ENCODE assay signal across 20 mouse cellular contexts in the genomic region with DNA sequence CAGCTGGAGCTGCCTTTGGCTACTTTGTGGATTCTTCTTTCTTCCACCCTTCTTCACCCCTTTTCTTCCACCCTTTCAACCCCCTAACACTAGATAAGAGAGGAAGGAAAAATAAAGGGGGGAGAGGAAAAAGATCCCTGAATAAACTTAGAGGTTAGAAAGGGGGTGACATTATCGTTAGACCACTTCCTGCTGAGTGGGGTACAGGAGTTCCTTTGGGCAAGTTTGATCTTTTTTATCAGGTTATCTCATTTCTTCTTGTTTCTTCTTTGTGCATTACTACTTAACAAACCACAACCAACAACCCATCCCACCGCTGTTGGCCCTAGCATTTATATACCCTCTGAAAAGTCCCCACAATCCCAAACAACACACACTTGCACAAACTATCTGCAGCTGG. TPM values are rescaled to one million over a fixed set of nuclear protein-coding genes. Genes with fewer than 3 reads are reported as not detected.
DNase-seq lines count a peak whose midpoint lies in the region; ATAC-seq and TF ChIP-seq lines count a peak whose summit lies in the region.
"Had no signal": no experiment of that assay in that cellular context is flagged by ENCODE, and none has a peak within 500 bp of the region (broad histone marks: within the 10 kb centered on the region; RNA-seq: fewer than 3 reads in every experiment).

No protein-coding gene starts in this region.

- DNase-seq in 416B (ENCODE audit: low read depth) (peak; percentile 83), MEL (ENCODE audit: low read depth, low spot score) (peak; percentile 47)
- no peak for DNase-seq in kidney, adult 8-10 months
- DNase-seq: adrenal gland, adult 2 months; adrenal gland, postnatal 10 days; adrenal gland, postnatal 25 days; B cell, adult 2 months; cerebellum, adult 11 months; cerebellum, adult 18-20 months; cerebellum, adult 8-10 months; cerebellum, adult 9-11 months; cerebellum, postnatal 14 days had no signal

- H3K9ac ChIP-seq in MEL (ENCODE audit: control insufficient read depth, low read depth, low read length, poor library complexity, severe bottlenecking), result no peak overlapping the region
- H3K9ac ChIP-seq in intestine, embryonic 16.5 days (ENCODE audit: low read depth, low read length), result no peak overlapping the region
- no peak overlapping the region for H3K9ac ChIP-seq in kidney, embryonic 14.5 days (ENCODE audit: low read depth, low read length)
- H3K9ac ChIP-seq: embryonic facial prominence, embryonic 12.5 days; forebrain, embryonic 13.5 days had no signal

- H3K4me1 ChIP-seq in MEL (ENCODE audit: control insufficient read depth in 1 of 2, insufficient read depth in 2 of 2, low read length in 2 of 2), result peaks cover 9 to 22% of the 10 kb centered on the region in 2 experiments
- H3K4me1 ChIP-seq in intestine, embryonic 16.5 days (ENCODE audit: control insufficient read depth, insufficient read depth, low read length), result 0 out of 2 replicates have a peak, but pooled peaks cover 3% of the 10 kb centered on the region
- no peaks in the 10 kb centered on the region for H3K4me1 ChIP-seq in kidney, embryonic 14.5 days (ENCODE audit: control insufficient read depth, insufficient read depth, low read length)
- H3K4me1 ChIP-seq: embryonic facial prominence, embryonic 12.5 days had no signal

- H3K79me2 ChIP-seq in MEL (ENCODE audit: control insufficient read depth, insufficient read depth, low read length, poor library complexity), result no peaks in the 10 kb centered on the region

- no peak for TF ChIP-seq RAD21 in MEL (IDR thresholded peaks at IDR 0.05; ENCODE audit: low read depth, low read length)

- H3K9me3 ChIP-seq in MEL (replicated peaks; ENCODE audit: insufficient read depth, low read length), result no peaks in the 10 kb centered on the region
- H3K9me3 ChIP-seq in intestine, embryonic 16.5 days (ENCODE audit: control insufficient read depth, low read length), result no peaks in the 10 kb centered on the region
- H3K9me3 ChIP-seq in kidney, embryonic 14.5 days (ENCODE audit: control insufficient read depth, low read length), result no peaks in the 10 kb centered on the region
- H3K9me3 ChIP-seq: embryonic facial prominence, embryonic 10.5 days; embryonic facial prominence, embryonic 12.5 days; forebrain, embryonic 13.5 days had no signal

- TF ChIP-seq EP300 in MEL (IDR thresholded peaks at IDR 0.05; ENCODE audit: low read depth in 1 of 2, low read length in 2 of 2), result peak; percentile 90

- no peaks in the 10 kb centered on the region for H3K27me3 ChIP-seq in MEL (ENCODE audit: control insufficient read depth in 1 of 2, insufficient read depth in 2 of 2, low read length in 2 of 2)
- no peaks in the 10 kb centered on the region for H3K27me3 ChIP-seq in intestine, embryonic 16.5 days (replicated peaks; ENCODE audit: control insufficient read depth, insufficient read depth, low read length)
- H3K27me3 ChIP-seq in kidney, embryonic 14.5 days (ENCODE audit: control insufficient read depth, insufficient read depth, low read length), result no peaks in the 10 kb centered on the region
- H3K27me3 ChIP-seq: embryonic facial prominence, embryonic 12.5 days; forebrain, embryonic 13.5 days had no signal

- peak overlapping the region; percentile 65 for H3K27ac ChIP-seq in MEL (ENCODE audit: control insufficient read depth, low read depth, low read length)
- H3K27ac ChIP-seq in intestine, embryonic 16.5 days (ENCODE audit: low read length), result no peak overlapping the region
- no peak overlapping the region for H3K27ac ChIP-seq in kidney, embryonic 14.5 days (ENCODE audit: low read depth, low read length)
- H3K27ac ChIP-seq: embryonic facial prominence, embryonic 10.5 days; embryonic facial prominence, embryonic 12.5 days; forebrain, embryonic 13.5 days had no signal

- no peak for TF ChIP-seq CTCF in MEL (IDR thresholded peaks at IDR 0.05 in 2 of 3, conservative IDR thresholded peaks at IDR 0.05 in 1 of 3; ENCODE audit: control insufficient read depth in 1 of 3, insufficient read depth in 1 of 3, low read depth in 2 of 3, low read length in 3 of 3, poor library complexity in 1 of 3, severe bottlenecking in 1 of 3)

- peak; percentile 20 for ATAC-seq in CD4-positive, CD25-positive, alpha-beta regulatory T cell, adult 4 months
- ATAC-seq in megakaryocyte progenitor cell, adult 5-6 weeks (replicated peaks; ENCODE audit: poor library complexity), result 0 out of 2 replicates have a peak, but pooled peaks have one; percentile 14
- ATAC-seq in intestine, embryonic 16.5 days, result no peak
- no peak for ATAC-seq in kidney, embryonic 14.5 days (ENCODE audit: low FRiP score, low TSS enrichment)
- ATAC-seq: forebrain, embryonic 13.5 days; forebrain, embryonic 16.5 days had no signal

- no peak for TF ChIP-seq POLR2A in MEL (IDR thresholded peaks at IDR 0.05; ENCODE audit: control insufficient read depth in 1 of 2, insufficient read depth in 1 of 2, low read depth in 1 of 2, low read length in 2 of 2, poor library complexity in 1 of 2)

- peaks cover 0 to 24% of the 10 kb centered on the region in 2 experiments; a peak in 2 of 4 replicates for H3K36me3 ChIP-seq in MEL (ENCODE audit: control insufficient read depth in 1 of 2, insufficient read depth in 2 of 2, low read length in 2 of 2)
- H3K36me3 ChIP-seq in intestine, embryonic 16.5 days (ENCODE audit: control insufficient read depth, insufficient read depth, low read length), result no peaks in the 10 kb centered on the region
- no peaks in the 10 kb centered on the region for H3K36me3 ChIP-seq in kidney, embryonic 14.5 days (ENCODE audit: control insufficient read depth, insufficient read depth, low read length)
- H3K36me3 ChIP-seq: embryonic facial prominence, embryonic 10.5 days; embryonic facial prominence, embryonic 12.5 days had no signal

- H3K4me2 ChIP-seq in intestine, embryonic 16.5 days (ENCODE audit: low read depth, low read length), result no peak overlapping the region
- no peak overlapping the region for H3K4me2 ChIP-seq in kidney, embryonic 14.5 days (replicated peaks; ENCODE audit: low read depth, low read length)
- H3K4me2 ChIP-seq: embryonic facial prominence, embryonic 12.5 days; forebrain, embryonic 13.5 days had no signal

- WGBS in intestine, embryonic 16.5 days, result 82% methylated on average over 2 of the region's 2 CpGs
- 65% methylated on average over 2 of the region's 2 CpGs for WGBS in kidney, embryonic 14.5 days

- H3K4me3 ChIP-seq in MEL (ENCODE audit: control insufficient read depth in 1 of 2, insufficient read depth in 1 of 2, low read depth in 2 of 2, low read length in 2 of 2), result no peak overlapping the region
- no peak overlapping the region for H3K4me3 ChIP-seq in intestine, embryonic 16.5 days (ENCODE audit: low read length)
- no peak overlapping the region for H3K4me3 ChIP-seq in kidney, embryonic 14.5 days (ENCODE audit: low read length)
- H3K4me3 ChIP-seq: embryonic facial prominence, embryonic 10.5 days; embryonic facial prominence, embryonic 12.5 days; forebrain, embryonic 13.5 days had no signal

TF ChIP-seq in MEL, 35 proteins besides CTCF, POLR2A, EP300 and RAD21:
- TF ChIP-seq MYB (IDR thresholded peaks at IDR 0.05; ENCODE audit: low read depth, low read length), result peak; percentile 66; the same call in 1 of the 2 replicates
- TF ChIP-seq GATA1 (IDR thresholded peaks at IDR 0.05; ENCODE audit: low read depth, low read length), result peak; percentile 89
- no peak for TF ChIP-seq TBP (IDR thresholded peaks at IDR 0.05; ENCODE audit: low read depth, low read length)
- no peak for TF ChIP-seq ELF1 (IDR thresholded peaks at IDR 0.05; ENCODE audit: low read depth, low read length)
- peak; percentile 86 for TF ChIP-seq RCOR1 (IDR thresholded peaks at IDR 0.05; ENCODE audit: low read depth, low read length)
- peak; percentile 54 for TF ChIP-seq SIN3A (IDR thresholded peaks at IDR 0.05; ENCODE audit: low read length)
- 0 out of 2 replicates have a peak, but pooled peaks have one; percentile 5 for TF ChIP-seq BHLHE40 (IDR thresholded peaks at IDR 0.05; ENCODE audit: borderline replicate concordance, low read depth, low read length)
- TF ChIP-seq ETS1 (IDR thresholded peaks at IDR 0.05; ENCODE audit: low read depth, low read length), result peak; percentile 67; the same call in 1 of the 2 replicates
- no peak for TF ChIP-seq USF1 (IDR thresholded peaks at IDR 0.05; ENCODE audit: low read depth, low read length)
- peak; percentile 62; the same call in 1 of the 2 replicates for TF ChIP-seq TCF12 (IDR thresholded peaks at IDR 0.05; ENCODE audit: low read depth, low read length)
- TF ChIP-seq KAT2A (conservative IDR thresholded peaks at IDR 0.05; ENCODE audit: low read depth, low read length), result no peak
- TF ChIP-seq NELFE (IDR thresholded peaks at IDR 0.05; ENCODE audit: low read depth, low read length), result no peak

RNA-seq across cellular contexts. Expression of gene Edem3, which starts 29.6 kb away (rescaled TPM):
- 1 to 10 TPM; 3.1 to 4.8 TPM for polyA plus RNA-seq in CD4-positive, CD25-positive, alpha-beta regulatory T cell, adult 4 months (2017; shearing (Covaris generic))
- total RNA-seq in MEL (2012; rRNA removed), result 13.4 and 15.6 TPM in 2 replicates
- polyA plus RNA-seq in MEL (2012; ENCODE audit: insufficient read depth in 1 of 2, insufficient read length in 2 of 2, low read depth in 1 of 2, low replicate concordance in 2 of 2, missing spikeins in 1 of 2), result 10 to 100 TPM in 1 of 2 experiments, not detected in 1; 11.6 TPM
- 20.5 and 21.1 TPM in 2 replicates for total RNA-seq in megakaryocyte progenitor cell, adult 5-6 weeks (2015)
- 30.3 and 36.6 TPM in 2 replicates for total RNA-seq in megakaryocyte progenitor cell, adult 5-6 weeks (2017)
- polyA plus RNA-seq in intestine, embryonic 16.5 days (2015; fragmentation: Nextera tagmentation; extraction: Ambion mirVana), result 8.8 and 11.1 TPM in 2 replicates
- polyA plus RNA-seq in kidney, embryonic 14.5 days (2014; fragmentation: Nextera tagmentation; extraction: Ambion mirVana), result 9.1 and 21.7 TPM in 2 replicates

Comparison
In these comparisons a context has a peak if more than half of its experiments do, and no peak if none do; other contexts are left out.
1. DNase-seq: peak in 416B (single experiment) and MEL (single experiment); none in kidney, adult 8-10 months (0 of 2).
2. ATAC-seq: peak in CD4-positive, CD25-positive, alpha-beta regulatory T cell, adult 4 months (single experiment) and megakaryocyte progenitor cell, adult 5-6 weeks (single experiment); none in intestine, embryonic 16.5 days (single experiment) and kidney, embryonic 14.5 days (single experiment).